Mouse (Mus musculus): ENCODE data around the gene Ndufaf3. TPM values are rescaled to one million over a fixed set of nuclear protein-coding genes. Genes with fewer than 3 reads are reported as not detected.
A peak's percentile ranks its signal among the peaks of the same experiment; 100 is the strongest.
"Not testable (repeated sequence)": the region's sequence is repeated elsewhere in the genome, so short reads cannot be mapped to it uniquely, and the experiment has no call there.

Gene Ndufaf3
- 40.7 and 45.2 TPM in 2 replicates for polyA plus RNA-seq (2014; fragmentation: Nextera tagmentation; extraction: Ambion mirVana)

DNA sequence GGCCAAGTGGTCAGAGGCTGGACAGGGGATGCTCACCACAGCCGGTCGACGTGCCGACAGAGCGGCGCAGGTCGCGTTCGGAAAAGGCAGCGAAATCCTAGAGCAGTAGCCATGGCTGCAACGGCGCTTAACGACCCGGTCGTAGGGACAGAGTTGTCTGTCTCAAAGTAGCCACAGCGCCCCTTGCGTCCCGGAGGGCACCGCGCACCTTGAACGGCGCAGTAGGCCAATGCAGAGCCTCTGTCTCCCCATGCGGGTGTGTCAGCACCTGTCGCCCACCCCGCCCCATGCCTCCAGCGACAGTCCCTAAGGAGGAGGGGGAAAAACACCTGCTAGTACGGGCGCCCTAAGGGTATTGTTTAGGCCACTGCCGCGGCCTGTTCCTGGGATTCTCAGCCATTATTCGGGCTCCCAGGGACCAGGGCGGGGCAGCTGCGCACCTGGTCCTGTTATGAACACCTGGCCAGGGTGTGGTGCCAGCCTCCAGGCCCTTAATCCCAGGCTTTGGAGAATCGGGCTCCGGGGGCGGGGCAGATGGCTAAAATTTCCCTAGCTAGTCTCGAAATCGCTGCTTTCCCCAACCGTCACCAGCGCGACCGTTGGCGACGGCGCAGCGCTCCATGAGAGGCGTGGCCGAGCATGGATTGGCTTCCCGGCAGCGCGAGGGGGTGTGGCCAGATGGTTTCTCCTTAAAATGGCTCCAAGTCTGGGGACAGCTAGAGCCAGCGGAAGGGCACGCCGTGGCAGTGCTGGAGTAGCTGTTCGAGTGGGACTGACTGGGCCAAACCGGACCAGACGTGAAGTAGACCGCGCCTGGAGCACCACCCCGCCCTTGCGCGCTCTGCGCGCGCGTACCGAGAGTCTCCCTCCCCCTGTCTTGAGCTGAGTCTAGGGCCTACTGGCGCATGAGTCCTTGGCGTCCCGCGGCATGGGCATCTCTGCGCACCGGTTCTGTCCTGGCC is at the start of gene Ndufaf3:
Gene Ndufaf3 (minus strand): TSS at position 620 of the 962 bp plus-strand sequence.
- H3K27ac ChIP-seq (ENCODE audit: low read length), result peak within 1 kb of the TSS; percentile 93
- ATAC-seq (ENCODE audit: insufficient number of reproducible peaks, insufficient read depth, low FRiP score, low read depth), result peak; percentile 84
- H3K9ac ChIP-seq (replicated peaks; ENCODE audit: low read depth, low read length), result peak within 1 kb of the TSS; percentile 76
- H3K9me3 ChIP-seq (ENCODE audit: control insufficient read depth, low read depth, low read length), result no peaks in the 10 kb centered on the region
- under 1% methylated on average over 73 of the region's 73 CpGs for WGBS
- H3K36me3 ChIP-seq (ENCODE audit: control insufficient read depth, insufficient read depth, low read length), result peaks cover 37% of the 10 kb centered on the region
- peaks cover 23% of the 10 kb centered on the region for H3K4me1 ChIP-seq (ENCODE audit: control insufficient read depth, insufficient read depth, low read length)
- peak within 1 kb of the TSS; percentile 68 for H3K4me3 ChIP-seq (ENCODE audit: low read depth, low read length)
- no peaks in the 10 kb centered on the region for H3K27me3 ChIP-seq (ENCODE audit: control insufficient read depth, insufficient read depth, low read length)
- peak within 1 kb of the TSS; percentile 98 for H3K4me2 ChIP-seq (replicated peaks; ENCODE audit: low read depth, low read length)

GRCm38 (mm10) chr9:108611488-108611887 is 44.3 kb upstream of the Ndufaf3 start:
- no peak overlapping the region for H3K9ac ChIP-seq (replicated peaks; ENCODE audit: low read depth, low read length)
- H3K4me2 ChIP-seq (replicated peaks; ENCODE audit: low read depth, low read length), result no peak overlapping the region
- H3K36me3 ChIP-seq (ENCODE audit: control insufficient read depth, insufficient read depth, low read length), result peaks cover 83% of the 10 kb centered on the region
- H3K4me1 ChIP-seq (ENCODE audit: control insufficient read depth, insufficient read depth, low read length), result no peaks in the 10 kb centered on the region
- no peaks in the 10 kb centered on the region for H3K27me3 ChIP-seq (ENCODE audit: control insufficient read depth, insufficient read depth, low read length)
- no peaks in the 10 kb centered on the region for H3K9me3 ChIP-seq (ENCODE audit: control insufficient read depth, low read depth, low read length)
- H3K27ac ChIP-seq (ENCODE audit: low read length), result no peak overlapping the region
- H3K4me3 ChIP-seq (ENCODE audit: low read depth, low read length), result no peak overlapping the region
- 94% methylated on average over 10 of the region's 10 CpGs for WGBS
- no peak for ATAC-seq (ENCODE audit: insufficient number of reproducible peaks, insufficient read depth, low FRiP score, low read depth)

DNA sequence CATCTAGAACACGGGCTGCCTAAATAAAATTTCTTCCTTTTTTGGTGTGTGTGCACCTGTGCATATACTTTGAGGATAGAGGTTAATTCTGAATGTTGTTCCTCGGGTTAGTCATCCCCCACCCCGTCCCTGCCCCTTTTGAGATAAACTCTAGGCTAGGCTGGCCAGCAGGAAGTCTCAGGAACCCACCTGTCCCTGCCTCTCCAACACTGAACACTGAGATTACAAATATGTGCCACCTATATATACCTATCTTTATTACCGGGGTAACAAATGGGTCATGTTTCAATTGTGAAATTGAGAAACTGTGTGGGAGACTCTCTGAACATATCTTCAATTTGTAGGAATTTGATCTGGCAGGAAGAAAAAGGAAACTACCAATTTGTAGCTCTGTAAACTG is 41.7 kb upstream of the Ndufaf3 start:
- no peak overlapping the region for H3K4me2 ChIP-seq (replicated peaks; ENCODE audit: low read depth, low read length)
- H3K9ac ChIP-seq (replicated peaks; ENCODE audit: low read depth, low read length), result no peak overlapping the region
- no peak for ATAC-seq (ENCODE audit: insufficient number of reproducible peaks, insufficient read depth, low FRiP score, low read depth)
- H3K4me3 ChIP-seq (ENCODE audit: low read depth, low read length), result no peak overlapping the region
- H3K4me1 ChIP-seq (ENCODE audit: control insufficient read depth, insufficient read depth, low read length), result no peaks in the 10 kb centered on the region
- 85% methylated on average over 4 of the region's 4 CpGs for WGBS
- H3K27ac ChIP-seq (ENCODE audit: low read length), result no peak overlapping the region
- peaks cover 79% of the 10 kb centered on the region for H3K36me3 ChIP-seq (ENCODE audit: control insufficient read depth, insufficient read depth, low read length)
- H3K27me3 ChIP-seq (ENCODE audit: control insufficient read depth, insufficient read depth, low read length), result no peaks in the 10 kb centered on the region
- no peaks in the 10 kb centered on the region for H3K9me3 ChIP-seq (ENCODE audit: control insufficient read depth, low read depth, low read length)

- H3K27me3 ChIP-seq (ENCODE audit: control insufficient read depth, insufficient read depth, low read length); H3K27ac ChIP-seq (ENCODE audit: low read length); H3K4me2 ChIP-seq (replicated peaks; ENCODE audit: low read depth, low read length); H3K4me3 ChIP-seq (ENCODE audit: low read depth, low read length); H3K9me3 ChIP-seq (ENCODE audit: control insufficient read depth, low read depth, low read length); H3K4me1 ChIP-seq (ENCODE audit: control insufficient read depth, insufficient read depth, low read length); H3K9ac ChIP-seq (replicated peaks; ENCODE audit: low read depth, low read length); ATAC-seq (ENCODE audit: insufficient number of reproducible peaks, insufficient read depth, low FRiP score, low read depth): not testable (repeated sequence)
- 83% methylated on average over 5 of the region's 5 CpGs for WGBS
- H3K36me3 ChIP-seq (ENCODE audit: control insufficient read depth, insufficient read depth, low read length), result peaks cover 79% of the 10 kb centered on the region
These were observed 40.7 kb upstream of the Ndufaf3 start for GRCm38 (mm10) chr9:108607929-108608328.

- no peaks in the 10 kb centered on the region for H3K9me3 ChIP-seq (ENCODE audit: control insufficient read depth, low read depth, low read length)
- peaks cover 33% of the 10 kb centered on the region for H3K36me3 ChIP-seq (ENCODE audit: control insufficient read depth, insufficient read depth, low read length)
- 67% methylated on average over 4 of the region's 4 CpGs for WGBS
- H3K9ac ChIP-seq (replicated peaks; ENCODE audit: low read depth, low read length), result no peak overlapping the region
- ATAC-seq (ENCODE audit: insufficient number of reproducible peaks, insufficient read depth, low FRiP score, low read depth), result no peak
- no peak overlapping the region for H3K27ac ChIP-seq (ENCODE audit: low read length)
- H3K4me3 ChIP-seq (ENCODE audit: low read depth, low read length), result no peak overlapping the region
- no peak overlapping the region for H3K4me2 ChIP-seq (replicated peaks; ENCODE audit: low read depth, low read length)
- no peaks in the 10 kb centered on the region for H3K4me1 ChIP-seq (ENCODE audit: control insufficient read depth, insufficient read depth, low read length)
- H3K27me3 ChIP-seq (ENCODE audit: control insufficient read depth, insufficient read depth, low read length), result no peaks in the 10 kb centered on the region
These were observed 34.8 kb upstream of the Ndufaf3 start for GRCm38 (mm10) chr9:108601986-108602385.

DNA sequence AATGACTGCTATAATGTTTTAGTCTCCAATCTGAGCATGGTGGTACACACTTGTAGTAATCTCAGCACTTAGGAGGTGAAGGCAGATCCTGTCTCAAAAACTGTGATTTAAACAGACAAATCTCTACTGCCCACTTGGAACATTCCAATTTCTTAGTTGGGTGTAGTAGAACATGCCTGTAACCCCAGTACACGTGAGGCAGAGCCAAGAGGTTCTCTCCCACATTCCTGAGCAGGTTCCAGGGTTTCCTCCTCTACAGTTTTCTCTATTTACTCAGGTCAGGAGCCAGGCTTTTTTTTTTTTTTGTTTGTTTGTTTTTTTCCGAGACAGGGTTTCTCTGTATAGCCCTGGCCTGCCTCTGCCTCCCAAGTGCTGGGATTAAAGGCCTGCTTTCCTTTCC is 32.8 kb upstream of the Ndufaf3 start:
- WGBS, result 38% methylated on average over 2 of the region's 2 CpGs
- H3K27ac ChIP-seq (ENCODE audit: low read length), result no peak overlapping the region

GRCm38 (mm10) chr9:108599021-108599566 is 31.9 kb upstream of the Ndufaf3 start:
- Histone ChIP-seq H3K27me3 (ENCODE audit: control insufficient read depth, insufficient read depth, low read length) (no peaks in the 10 kb centered on the region), H3K9me3 (ENCODE audit: control insufficient read depth, low read depth, low read length) (no peaks in the 10 kb centered on the region), H3K9ac (replicated peaks; ENCODE audit: low read depth, low read length) (no peak overlapping the region), H3K4me3 (ENCODE audit: low read depth, low read length) (no peak overlapping the region), H3K27ac (ENCODE audit: low read length) (no peak overlapping the region), H3K36me3 (ENCODE audit: control insufficient read depth, insufficient read depth, low read length) (peaks cover 12% of the 10 kb centered on the region), H3K4me2 (replicated peaks; ENCODE audit: low read depth, low read length) (no peak overlapping the region), H3K4me1 (ENCODE audit: control insufficient read depth, insufficient read depth, low read length) (no peaks in the 10 kb centered on the region)
- no peak for ATAC-seq (ENCODE audit: insufficient number of reproducible peaks, insufficient read depth, low FRiP score, low read depth)
- WGBS, result 79% methylated on average over 4 of the region's 4 CpGs

More for the DNA sequence above, 32.8 kb upstream of the Ndufaf3 start:
- Histone ChIP-seq H3K4me1 (ENCODE audit: control insufficient read depth, insufficient read depth, low read length) (no peaks in the 10 kb centered on the region), H3K36me3 (ENCODE audit: control insufficient read depth, insufficient read depth, low read length) (peaks cover 17% of the 10 kb centered on the region), H3K27me3 (ENCODE audit: control insufficient read depth, insufficient read depth, low read length) (no peaks in the 10 kb centered on the region), H3K4me3 (ENCODE audit: low read depth, low read length) (no peak overlapping the region), H3K4me2 (replicated peaks; ENCODE audit: low read depth, low read length) (no peak overlapping the region), H3K9me3 (ENCODE audit: control insufficient read depth, low read depth, low read length) (no peaks in the 10 kb centered on the region), H3K9ac (replicated peaks; ENCODE audit: low read depth, low read length) (no peak overlapping the region)
- ATAC-seq (ENCODE audit: insufficient number of reproducible peaks, insufficient read depth, low FRiP score, low read depth), result no peak

GRCm38 (mm10) chr9:108596998-108597764 is 29.9 kb upstream of the Ndufaf3 start, which contains the start of gene P4htm:
Gene P4htm, minus strand, starts transcription at chr9:108597667.
- Histone ChIP-seq H3K9me3 (ENCODE audit: control insufficient read depth, low read depth, low read length) (no peaks in the 10 kb centered on the region), H3K27ac (ENCODE audit: low read length) (no peak within 1 kb of the TSS), H3K9ac (replicated peaks; ENCODE audit: low read depth, low read length) (peak within 1 kb of the TSS; percentile 45; the same call in 1 of the 2 replicates), H3K4me3 (ENCODE audit: low read depth, low read length) (peak within 1 kb of the TSS; percentile 60), H3K36me3 (ENCODE audit: control insufficient read depth, insufficient read depth, low read length) (no peaks in the 10 kb centered on the region), H3K4me2 (replicated peaks; ENCODE audit: low read depth, low read length) (peak within 1 kb of the TSS; percentile 87), H3K4me1 (ENCODE audit: control insufficient read depth, insufficient read depth, low read length) (no peaks in the 10 kb centered on the region), H3K27me3 (ENCODE audit: control insufficient read depth, insufficient read depth, low read length) (no peaks in the 10 kb centered on the region)
- 3% methylated on average over 69 of the region's 69 CpGs for WGBS
- peak; percentile 86; the same call in 1 of the 2 replicates for ATAC-seq (ENCODE audit: insufficient number of reproducible peaks, insufficient read depth, low FRiP score, low read depth)

Measured in stomach, embryonic 14.5 days (tissue).